Mouse (Mus musculus) common myeloid progenitor, adult 5-6 weeks (primary cell): ENCODE measurements around the gene Nsg2. TPM values are rescaled to one million over a fixed set of nuclear protein-coding genes. Genes with fewer than 3 reads are reported as not detected.
"Not testable (repeated sequence)": the region's sequence is repeated elsewhere in the genome, so short reads cannot be mapped to it uniquely, and the experiment has no call there.

ENCODE experiments used
- ATAC-seq: replicated peaks from 2 replicates; pipeline ENCODE4 v1.8.0; 2016; ENCODE audit warnings: low read depth, mild to moderate bottlenecking, moderate TSS enrichment, inconsistent platforms; ENCODE audit not compliant: poor library complexity, severe bottlenecking
- total RNA-seq: library from RNA; stranded (forward); fragments of 200-1000, 187-1606 nt; gene quantifications from 2 replicates; pipeline ENCODE4 v1.2.3, GENCODE M21; 2017

Nsg2 gene
- total RNA-seq = 1.8 and 3.1 TPM in 2 replicates

DNA sequence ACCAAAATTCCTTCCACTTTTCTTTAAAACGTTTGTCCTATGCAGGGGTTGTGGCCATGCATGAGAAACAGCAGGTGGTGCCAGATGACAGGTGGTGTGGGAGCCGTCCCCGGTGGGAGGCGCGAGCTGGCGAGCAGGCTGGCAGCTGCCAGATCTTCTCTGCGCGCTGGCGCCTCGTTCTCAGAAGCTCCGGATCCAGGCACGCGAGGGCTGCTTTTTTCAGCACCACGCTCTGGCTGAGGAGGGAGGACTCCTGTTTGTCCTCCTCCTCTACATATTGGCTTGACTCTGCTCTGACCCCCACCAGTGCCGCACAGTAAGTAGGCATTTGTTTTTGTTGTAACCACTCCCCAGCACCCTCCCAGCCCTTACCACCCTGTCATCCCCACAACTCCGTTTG, at the start of gene Nsg2:
Gene Nsg2, plus strand, starts transcription at position 183 of the 400 bp plus-strand sequence.
- ATAC-seq = peak; percentile 98

DNA sequence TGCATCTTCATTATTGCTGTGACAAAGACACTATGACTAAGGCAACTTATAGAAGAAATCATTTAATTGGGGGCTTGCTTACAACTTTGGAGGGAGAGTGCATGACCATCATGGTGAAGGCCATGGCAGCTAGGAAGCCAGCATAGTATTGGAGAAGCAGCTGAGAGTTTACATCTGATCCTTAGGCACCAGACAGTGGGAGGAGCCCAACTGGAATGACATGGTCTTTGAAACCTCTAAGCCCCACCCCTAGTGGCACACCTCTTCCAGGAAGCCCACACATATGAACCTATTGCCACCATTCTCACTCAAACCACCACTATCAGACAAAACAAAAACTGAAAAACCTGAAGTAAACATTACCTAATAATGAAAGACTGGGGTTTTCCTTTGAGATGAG, 40.2 kb upstream of the Nsg2 start:
- ATAC-seq = no peak

DNA sequence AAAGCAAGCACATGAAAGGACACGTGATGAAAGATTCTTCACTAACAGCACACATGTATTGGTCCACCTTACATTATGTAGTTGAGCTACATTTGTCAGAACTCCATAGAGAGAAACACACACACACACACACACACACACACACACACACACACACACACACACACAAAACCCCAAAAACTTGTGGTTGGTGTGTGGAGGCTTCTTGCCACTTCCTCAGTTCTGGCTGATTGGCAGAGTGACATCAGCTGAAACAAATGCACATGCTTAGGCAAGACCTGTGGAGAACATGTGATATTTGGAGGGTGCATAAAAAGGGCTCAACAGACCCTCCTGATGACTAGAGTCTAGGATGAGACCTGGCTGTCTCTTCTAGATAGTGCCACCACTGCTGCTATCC, 36.3 kb upstream of the Nsg2 start:
- ATAC-seq = 0 out of 2 replicates have a peak, but pooled peaks have one; percentile 45

DNA sequence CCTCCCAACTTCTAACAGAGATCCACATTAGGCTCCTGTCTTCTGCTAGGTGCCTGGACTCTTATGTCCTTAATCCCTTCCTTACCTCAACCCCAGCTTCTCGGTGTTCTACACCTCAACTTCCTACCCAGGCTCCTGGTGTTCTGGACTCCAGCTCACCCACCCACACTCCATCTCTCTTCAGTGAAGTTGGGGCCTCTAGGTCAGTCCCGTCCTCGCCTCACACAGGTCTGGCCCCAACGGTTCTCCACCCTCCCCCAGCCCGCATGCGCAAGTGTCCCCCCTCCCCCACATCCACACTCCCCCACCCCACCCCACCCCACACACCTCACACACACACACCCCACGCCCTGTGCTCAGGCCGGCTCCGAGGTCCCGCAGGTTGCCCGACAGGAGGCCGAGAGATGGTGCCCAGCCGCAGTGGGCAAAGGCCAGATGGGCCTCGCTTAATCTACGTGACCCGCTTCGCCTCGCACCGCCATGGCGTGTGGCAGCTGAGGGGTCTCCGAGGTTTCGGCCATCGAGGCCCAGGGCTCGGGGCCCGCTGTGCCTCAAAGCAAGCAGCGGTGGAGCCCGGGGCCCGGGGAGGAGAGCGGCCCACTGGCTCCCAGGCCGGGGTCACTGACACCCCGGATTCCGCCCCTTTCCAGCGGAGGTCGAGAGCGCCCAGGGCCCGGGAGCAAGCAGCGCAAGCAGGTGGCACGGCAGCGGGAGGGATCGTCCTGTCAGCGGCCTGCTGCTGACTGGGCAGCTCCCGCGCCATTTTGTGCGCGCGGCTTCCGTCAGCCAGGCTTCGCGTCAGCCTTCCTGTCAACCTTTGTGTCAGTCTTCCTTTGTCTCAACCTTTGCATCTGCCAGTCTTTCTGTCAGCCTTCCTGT, 34.8 kb upstream of the Nsg2 start, which contains the start of gene 4930524B15Rik:
Gene 4930524B15Rik, plus strand, starts transcription at position 337 of the 879 bp plus-strand sequence.
- no peak for ATAC-seq

- ATAC-seq = peak; percentile 56
These were observed 26.1 kb upstream of the Nsg2 start for GRCm38 (mm10) chr11:31974132-31974531.

- ATAC-seq = no peak
These were observed 25.4 kb upstream of the Nsg2 start for GRCm38 (mm10) chr11:31974826-31975225.

- no peak for ATAC-seq
These were observed 24.6 kb upstream of the Nsg2 start for GRCm38 (mm10) chr11:31975678-31976077.

DNA sequence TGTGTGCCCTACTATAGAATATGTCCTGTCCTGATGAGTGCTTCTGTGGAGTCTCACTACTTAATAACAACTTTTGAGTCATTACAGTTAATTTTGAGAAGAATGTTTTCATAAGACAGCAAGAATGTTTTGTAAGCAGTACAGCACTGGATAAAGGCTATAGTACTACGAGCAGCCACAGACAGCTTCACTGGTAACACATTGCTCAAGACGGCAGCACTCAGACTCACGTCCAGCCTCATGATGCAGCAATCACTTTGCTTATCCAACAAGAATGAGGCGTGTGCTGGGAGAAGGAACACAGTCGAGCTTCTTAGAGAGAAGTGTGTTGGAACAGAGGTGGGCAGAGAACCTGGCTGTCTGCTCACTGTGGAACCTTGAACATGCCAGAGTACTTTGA, 24.1 kb upstream of the Nsg2 start:
- ATAC-seq = no peak

DNA sequence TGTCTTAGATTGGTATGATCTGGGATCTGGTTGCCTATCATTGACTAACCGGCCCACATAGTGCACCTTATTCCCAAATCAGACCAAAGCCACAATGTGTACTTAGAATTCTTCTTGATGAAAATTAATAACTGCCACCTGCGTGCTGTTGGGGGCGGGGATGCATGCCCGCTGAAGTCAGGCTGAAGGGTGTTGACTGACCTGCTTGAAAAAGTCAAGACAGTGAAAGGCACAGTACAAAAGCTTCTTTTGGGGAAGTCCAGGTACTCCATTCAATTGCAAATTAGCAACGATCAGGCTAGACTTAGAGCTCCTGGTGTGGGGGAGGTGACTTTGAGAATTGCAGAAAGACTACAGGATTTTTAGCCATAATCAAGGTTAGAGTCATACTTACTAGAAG, 20.2 kb upstream of the Nsg2 start:
- not testable (repeated sequence) for ATAC-seq

- no peak for ATAC-seq
These were observed 18.4 kb upstream of the Nsg2 start for GRCm38 (mm10) chr11:31981830-31982229.

GRCm38 (mm10) chr11:31982247-31982943, 17.9 kb upstream of the Nsg2 start:
- ATAC-seq = not testable (repeated sequence)

DNA sequence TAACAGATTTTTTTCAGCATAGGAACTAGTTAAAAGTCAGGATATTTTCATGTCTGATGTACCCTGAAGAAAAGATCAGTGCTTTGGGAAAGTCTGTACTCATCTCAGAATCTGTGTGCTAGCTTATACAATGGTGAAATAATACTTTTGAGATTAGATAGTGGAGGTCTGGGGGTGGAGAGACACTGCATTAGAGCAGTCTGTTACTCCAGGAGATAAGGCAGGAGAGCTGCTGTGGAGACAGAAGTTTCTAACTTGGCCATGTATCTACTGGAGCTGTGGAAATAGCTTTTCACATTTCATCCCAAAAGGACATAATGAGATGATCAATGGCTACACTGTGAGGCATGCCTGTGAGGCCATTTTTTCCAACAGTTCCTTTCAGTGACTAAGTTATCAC, 17.0 kb upstream of the Nsg2 start:
- no peak for ATAC-seq

DNA sequence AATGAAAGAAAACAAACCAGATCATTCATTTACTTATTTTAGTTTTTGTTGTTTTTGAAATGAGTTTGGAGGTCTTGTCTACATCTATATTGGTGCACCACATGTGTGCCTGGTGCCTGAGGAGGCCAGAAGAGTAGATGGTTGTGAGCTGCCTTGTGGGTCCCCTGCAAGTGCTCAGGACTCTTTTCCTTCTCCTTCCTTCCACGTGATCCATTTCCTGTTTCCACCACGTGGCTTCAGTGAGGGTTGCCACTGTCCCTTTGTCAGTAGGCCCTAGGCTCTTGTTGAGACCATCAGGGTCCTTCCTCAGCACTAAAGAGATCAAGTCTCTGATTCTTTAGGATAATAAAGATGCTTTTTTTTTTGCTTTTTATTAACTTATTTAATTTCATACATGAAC, 15.5 kb upstream of the Nsg2 start:
- ATAC-seq = no peak

GRCm38 (mm10) chr11:31992535-31992934, 7.7 kb upstream of the Nsg2 start:
- ATAC-seq = no peak

GRCm38 (mm10) chr11:31999716-32000115, 547 bp upstream of the Nsg2 start:
- no peak for ATAC-seq

DNA sequence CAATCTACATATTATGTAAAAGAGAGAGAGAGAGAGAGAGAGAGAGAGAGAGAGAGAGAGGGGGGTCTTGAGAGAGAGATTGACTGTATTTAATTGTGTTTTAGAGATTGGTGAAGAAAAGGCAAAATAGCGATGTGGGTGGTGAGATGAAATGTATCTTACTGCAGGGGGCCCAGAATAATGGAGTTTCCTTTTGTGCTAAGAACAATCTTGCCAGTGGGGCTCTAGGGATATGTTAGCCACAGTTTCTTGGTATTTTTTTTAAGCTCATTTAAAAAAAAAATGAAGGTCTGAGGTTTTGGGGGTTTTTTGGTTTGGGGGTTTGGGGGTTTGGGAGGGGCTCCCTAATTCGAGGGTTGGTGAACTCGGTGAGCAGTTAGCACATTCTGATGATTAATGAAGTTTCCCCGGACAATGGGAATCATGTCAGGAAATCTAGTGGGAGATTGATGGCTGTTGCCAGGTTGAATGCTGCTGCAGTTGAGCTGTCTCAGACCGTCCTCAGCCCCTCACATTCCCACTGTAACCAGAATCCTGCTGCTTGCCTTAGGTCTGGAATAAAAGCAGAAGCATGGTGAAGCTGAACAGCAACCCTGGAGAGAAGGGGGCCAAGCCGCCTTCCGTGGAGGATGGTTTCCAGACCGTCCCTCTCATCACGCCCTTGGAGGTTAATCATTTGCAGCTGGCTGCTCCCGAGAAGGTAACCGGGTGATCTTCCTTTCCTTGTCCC, 1.1 kb downstream of the Nsg2 start:
- no peak for ATAC-seq

GRCm38 (mm10) chr11:32002670-32003072, 2.4 kb downstream of the Nsg2 start:
- ATAC-seq = no peak

GRCm38 (mm10) chr11:32008049-32008448, 7.8 kb downstream of the Nsg2 start:
- ATAC-seq = not testable (repeated sequence)

DNA sequence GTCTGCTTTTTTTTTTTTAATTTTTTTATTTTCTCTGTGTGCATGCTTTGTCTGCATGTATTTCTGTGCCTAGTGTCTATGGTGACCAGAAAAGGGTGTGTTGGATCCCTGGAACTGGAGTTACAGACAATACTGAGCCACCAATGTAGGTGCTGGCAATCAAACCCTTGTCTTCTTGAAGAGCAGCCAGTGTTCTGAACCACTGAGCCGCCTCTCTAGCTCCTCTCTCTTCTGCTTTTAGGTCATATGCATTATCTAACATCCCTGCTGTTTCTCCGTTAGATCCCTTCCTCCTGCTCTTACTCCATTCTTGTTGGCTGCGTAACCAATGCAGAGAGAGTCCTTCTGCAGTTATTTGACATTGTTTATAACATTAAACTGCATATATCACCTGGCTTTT, 8.6 kb downstream of the Nsg2 start:
- no peak for ATAC-seq

DNA sequence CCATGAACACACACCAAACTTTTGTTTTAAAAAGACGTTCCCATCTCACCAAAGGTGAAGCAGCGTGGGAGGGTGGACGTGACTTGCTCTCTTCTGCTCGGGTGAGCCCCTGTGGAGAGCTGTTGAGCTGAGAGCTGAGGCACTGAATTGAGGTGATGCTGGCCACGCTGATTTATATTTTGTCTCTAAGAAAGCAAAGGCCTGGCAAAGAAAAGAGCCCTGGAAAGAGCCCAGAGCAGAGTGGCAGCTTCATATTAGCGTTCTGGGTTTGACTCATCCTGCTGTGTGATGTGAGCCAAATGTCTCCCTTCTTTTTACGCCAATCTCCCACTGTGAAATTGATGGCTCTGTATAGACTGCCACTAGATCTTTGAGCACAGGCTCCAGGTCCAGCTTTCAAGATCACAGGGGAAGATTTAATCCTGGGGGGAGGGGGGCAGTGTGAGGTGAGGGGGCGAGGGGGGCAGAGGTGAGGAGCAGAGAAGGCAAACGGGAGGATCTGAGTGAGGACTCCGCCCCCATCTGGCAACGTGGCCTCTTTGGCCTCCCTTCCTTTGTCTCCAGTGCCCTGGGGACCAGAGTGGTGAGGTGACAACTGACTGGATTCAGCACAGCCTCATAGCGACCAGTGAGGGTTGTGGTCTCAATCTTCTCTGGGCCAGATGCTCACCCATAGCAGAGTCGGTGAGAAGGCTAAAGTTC, 9.8 kb downstream of the Nsg2 start:
- no peak for ATAC-seq
